Mouse (Mus musculus) adrenal gland, postnatal 25 days (tissue): Measurements from ENCODE around the gene Cttnbp2. TPM values are rescaled to one million over a fixed set of nuclear protein-coding genes. Genes with fewer than 3 reads are reported as not detected.

Experiments used
- microRNA-seq, 2 experiments: library from miRNA; unstranded; fragments of <30 nt; microRNA quantifications; one replicate each; pipeline ENCODE4 v1.2.0; 2021
- total RNA-seq: library from RNA; stranded (reverse); gene quantifications from 2 replicates; pipeline ENCODE4 v1.2.3, GENCODE M21; 2021

Cttnbp2 gene
- total RNA-seq, 1 experiment from 2014 or later = 111 TPM

Small RNA genes within 50 kb of the gene (microRNA-seq; reads per million reads assigned to microRNA genes)
- 0 reads per million in 2 experiments for gene Gm26233
